Comparison of ENCODE assay signal across 8 mouse cellular contexts in the genomic region with DNA sequence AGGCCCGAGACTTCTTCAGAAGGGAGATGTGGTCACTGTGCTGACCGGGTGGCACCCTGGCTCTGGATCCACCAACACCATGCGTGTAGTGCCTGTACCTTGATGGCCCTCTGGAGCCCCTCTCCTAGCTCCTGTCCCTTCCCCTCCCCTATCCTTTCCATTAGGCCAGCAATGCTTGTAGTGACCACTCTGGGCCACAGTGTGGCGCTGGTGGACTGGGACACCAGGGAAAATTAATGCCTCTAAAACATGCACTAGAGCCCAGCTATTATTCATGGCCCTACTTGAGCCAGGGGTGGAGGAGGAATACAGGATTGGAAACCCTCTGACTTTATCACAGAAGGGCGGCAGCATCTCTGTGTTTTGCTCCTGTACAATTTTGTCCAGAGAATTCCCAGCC. TPM values are rescaled to one million over a fixed set of nuclear protein-coding genes. Genes with fewer than 3 reads are reported as not detected.
A peak's percentile ranks its signal among the peaks of the same experiment; 100 is the strongest.
DNase-seq lines count a peak whose midpoint lies in the region; ATAC-seq and TF ChIP-seq lines count a peak whose summit lies in the region.

No protein-coding gene starts in this region.

- ATAC-seq in hindbrain, embryonic 14.5 days (ENCODE audit: low FRiP score) = no peak
- ATAC-seq in hindbrain, embryonic 13.5 days (ENCODE audit: low FRiP score) = no peak
- ATAC-seq in Patski = no peak
- ATAC-seq in midbrain, postnatal 0 days (ENCODE audit: low FRiP score) = no peak

- CTCF ChIA-PET in Patski (lab: Charles Lee) = interaction anchor here (1.1 to 1.8 kb wide), 4 partner anchors 208 to 338 kb away, joined by 3 to 5 read pairs (median 5); no protein-coding TSS in a partner anchor

- no peak overlapping the region for H3K27ac ChIP-seq in hindbrain, embryonic 14.5 days
- H3K27ac ChIP-seq in hindbrain, embryonic 13.5 days = no peak overlapping the region
- H3K27ac ChIP-seq in midbrain, postnatal 0 days (ENCODE audit: low read depth, low read length) = no peak overlapping the region
- no peak overlapping the region for H3K27ac ChIP-seq in thymus, adult 2 months (ENCODE audit: control insufficient read depth, insufficient read depth, low read length)

- H3K9me3 ChIP-seq in hindbrain, embryonic 14.5 days (ENCODE audit: control insufficient read depth, low read length) = no peaks in the 10 kb centered on the region
- H3K9me3 ChIP-seq in hindbrain, embryonic 13.5 days = no peaks in the 10 kb centered on the region
- H3K9me3 ChIP-seq in midbrain, postnatal 0 days (ENCODE audit: low read length) = no peaks in the 10 kb centered on the region

- no peak overlapping the region for H3K4me3 ChIP-seq in hindbrain, embryonic 14.5 days (replicated peaks; ENCODE audit: low read length)
- no peak overlapping the region for H3K4me3 ChIP-seq in hindbrain, embryonic 13.5 days
- H3K4me3 ChIP-seq in midbrain, postnatal 0 days (ENCODE audit: low read depth, low read length) = no peak overlapping the region
- no peak overlapping the region for H3K4me3 ChIP-seq in thymus, adult 2 months (ENCODE audit: control insufficient read depth, insufficient read depth, low read length)

- TF ChIP-seq POLR2A in thymus, adult 2 months (IDR thresholded peaks at IDR 0.05; ENCODE audit: control insufficient read depth, extremely low read depth, insufficient read depth, low read length, poor library complexity) = no peak

- no peaks in the 10 kb centered on the region for H3K4me1 ChIP-seq in hindbrain, embryonic 14.5 days (replicated peaks; ENCODE audit: control insufficient read depth, insufficient read depth, low read length)
- H3K4me1 ChIP-seq in hindbrain, embryonic 13.5 days (replicated peaks) = peaks cover 2% of the 10 kb centered on the region; the same call in 1 of the 2 replicates
- no peaks in the 10 kb centered on the region for H3K4me1 ChIP-seq in midbrain, postnatal 0 days (ENCODE audit: insufficient read depth, low read length)
- H3K4me1 ChIP-seq in thymus, adult 2 months (replicated peaks; ENCODE audit: control insufficient read depth, insufficient read depth, low read length) = no peaks in the 10 kb centered on the region

- no peak overlapping the region for H3K4me2 ChIP-seq in hindbrain, embryonic 14.5 days (replicated peaks)
- no peak overlapping the region for H3K4me2 ChIP-seq in hindbrain, embryonic 13.5 days
- no peak overlapping the region for H3K4me2 ChIP-seq in midbrain, postnatal 0 days (ENCODE audit: low read depth, low read length, poor library complexity, severe bottlenecking)

- no peaks in the 10 kb centered on the region for H3K27me3 ChIP-seq in hindbrain, embryonic 14.5 days (ENCODE audit: control insufficient read depth, insufficient read depth, low read length)
- no peaks in the 10 kb centered on the region for H3K27me3 ChIP-seq in hindbrain, embryonic 13.5 days
- no peaks in the 10 kb centered on the region for H3K27me3 ChIP-seq in Patski
- H3K27me3 ChIP-seq in midbrain, postnatal 0 days (ENCODE audit: insufficient read depth, low read length) = no peaks in the 10 kb centered on the region
- H3K27me3 ChIP-seq in thymus, adult 2 months (ENCODE audit: control insufficient read depth, insufficient read depth, low read length) = no peaks in the 10 kb centered on the region

- H3K36me3 ChIP-seq in hindbrain, embryonic 14.5 days (replicated peaks; ENCODE audit: control insufficient read depth, insufficient read depth) = peaks cover 19% of the 10 kb centered on the region
- peaks cover 31% of the 10 kb centered on the region for H3K36me3 ChIP-seq in hindbrain, embryonic 13.5 days
- 0 out of 2 replicates have a peak, but pooled peaks cover 8% of the 10 kb centered on the region for H3K36me3 ChIP-seq in midbrain, postnatal 0 days (ENCODE audit: insufficient read depth, low read length)
- H3K36me3 ChIP-seq in thymus, adult 2 months (ENCODE audit: control insufficient read depth, insufficient read depth, low read length) = no peaks in the 10 kb centered on the region

- in situ Hi-C loops in Patski (cut with MboI; ENCODE audit: low pct_unique_long_range_greater_than_20kb) = no loop called here

- peak; percentile 69 for TF ChIP-seq CTCF in Patski (IDR thresholded peaks at IDR 0.05)
- TF ChIP-seq CTCF in midbrain, postnatal 0 days (IDR thresholded peaks at IDR 0.05) = peak; percentile 88
- 0 out of 2 replicates have a peak, but pooled peaks have one; percentile 21 for TF ChIP-seq CTCF in thymus, adult 2 months (IDR thresholded peaks at IDR 0.05; ENCODE audit: borderline replicate concordance, control insufficient read depth, extremely low read depth, insufficient read depth, low read length, poor library complexity)

- peak; percentile 72 for DNase-seq in hindbrain, embryonic 14.5 days (ENCODE audit: low spot score)
- no peak for DNase-seq in Patski (ENCODE audit: low read depth, low spot score)
- DNase-seq in cerebellum, postnatal 10 days = peak; percentile 92 to 95
- DNase-seq in heart, adult 9 months (ENCODE audit: low spot score in 2 of 2) = peak; percentile 44 to 54
- peak; percentile 45 for DNase-seq in left cerebral cortex, adult 11 months (ENCODE audit: low spot score)
- peak; percentile 72 for DNase-seq in midbrain, postnatal 0 days (ENCODE audit: low spot score)
- peak; percentile 64 for DNase-seq in thymus, adult 2 months

- H3K9ac ChIP-seq in hindbrain, embryonic 14.5 days = no peak overlapping the region
- no peak overlapping the region for H3K9ac ChIP-seq in hindbrain, embryonic 13.5 days
- no peak overlapping the region for H3K9ac ChIP-seq in midbrain, postnatal 0 days (replicated peaks; ENCODE audit: low read length, poor library complexity, severe bottlenecking)

- POLR2A ChIA-PET in Patski (lab: Charles Lee) = no interaction called here

- WGBS in hindbrain, embryonic 14.5 days = 50% methylated on average over 5 of the region's 5 CpGs
- WGBS in hindbrain, embryonic 13.5 days = 49% methylated on average over 5 of the region's 5 CpGs
- 39% methylated on average over 5 of the region's 5 CpGs for WGBS in midbrain, postnatal 0 days
- WGBS in thymus, adult 2 months = 76% methylated on average over 5 of the region's 5 CpGs

RNA-seq across cellular contexts. Expression of a gene that starts 10.9 kb away (rescaled TPM):
- 12.3 and 13.1 TPM in 2 replicates for polyA plus RNA-seq in hindbrain, embryonic 14.5 days (2014; fragmentation: Nextera tagmentation; extraction: Ambion mirVana)
- 12.6 TPM in 2 replicates for polyA plus RNA-seq in hindbrain, embryonic 13.5 days (2015; fragmentation: Nextera tagmentation; extraction: Ambion mirVana)
- 4.9 TPM for polyA plus RNA-seq in Patski (2021)
- total RNA-seq in midbrain, postnatal 0 days (2014; rRNA removed) = 6.3 and 12.4 TPM in 2 replicates
- polyA plus RNA-seq in midbrain, postnatal 0 days (2015; fragmentation: Nextera tagmentation; extraction: Ambion mirVana) = 8.6 and 9.3 TPM in 2 replicates
- polyA plus RNA-seq in thymus, adult 2 months (2012; rRNA removed) = 6.7 and 8.4 TPM in 2 replicates

RNA-seq across cellular contexts. Expression of a gene that starts 18.8 kb away (rescaled TPM):
- polyA plus RNA-seq in hindbrain, embryonic 14.5 days (2014; fragmentation: Nextera tagmentation; extraction: Ambion mirVana) = not detected in 2 replicates
- polyA plus RNA-seq in hindbrain, embryonic 13.5 days (2015; fragmentation: Nextera tagmentation; extraction: Ambion mirVana) = not detected in 2 replicates
- polyA plus RNA-seq in Patski (2021) = not detected
- not detected in 2 replicates for total RNA-seq in midbrain, postnatal 0 days (2014; rRNA removed)
- polyA plus RNA-seq in midbrain, postnatal 0 days (2015; fragmentation: Nextera tagmentation; extraction: Ambion mirVana) = not detected in 2 replicates
- 0.08 TPM in 1 of 2 replicates, not detected in the other for polyA plus RNA-seq in thymus, adult 2 months (2012; rRNA removed)

RNA-seq across cellular contexts. Expression of a gene that starts 36.9 kb away (rescaled TPM):
- polyA plus RNA-seq in hindbrain, embryonic 14.5 days (2014; fragmentation: Nextera tagmentation; extraction: Ambion mirVana) = 27.5 and 31.2 TPM in 2 replicates
- polyA plus RNA-seq in hindbrain, embryonic 13.5 days (2015; fragmentation: Nextera tagmentation; extraction: Ambion mirVana) = 35.1 TPM in 2 replicates
- polyA plus RNA-seq in Patski (2021) = 1.5 TPM
- total RNA-seq in midbrain, postnatal 0 days (2014; rRNA removed) = 84.3 and 89.4 TPM in 2 replicates
- polyA plus RNA-seq in midbrain, postnatal 0 days (2015; fragmentation: Nextera tagmentation; extraction: Ambion mirVana) = 20.3 and 25.4 TPM in 2 replicates
- 3.0 and 3.7 TPM in 2 replicates for polyA plus RNA-seq in thymus, adult 2 months (2012; rRNA removed)

Comparison
In these comparisons a context has a peak if more than half of its experiments do, and no peak if none do; other contexts are left out.
1. CTCF ChIP-seq: peak in every context shown above with its lines; median percentile 88 in midbrain, postnatal 0 days; 69 in Patski; 21 in thymus, adult 2 months.